Comparison of ENCODE assay signal across 8 mouse cellular contexts in the genomic region with DNA sequence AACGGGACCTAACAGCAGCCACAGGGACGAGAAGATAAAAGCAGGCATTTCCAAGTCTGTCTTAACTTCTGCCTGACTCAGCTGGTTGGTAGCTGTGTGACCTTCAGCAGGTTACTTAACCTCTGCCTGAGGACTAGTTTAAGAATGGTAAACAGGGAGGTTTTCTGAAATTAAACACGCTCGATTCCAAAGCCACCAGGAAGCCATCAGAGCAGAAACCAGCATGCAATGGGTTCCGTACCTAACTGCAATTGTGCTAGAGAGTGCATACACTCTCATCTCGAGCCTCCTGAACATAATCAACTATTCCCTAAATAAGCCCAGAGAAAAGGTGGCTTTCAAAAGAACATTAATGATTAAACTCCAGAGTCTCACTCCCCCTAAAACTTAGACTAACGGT. TPM values are rescaled to one million over a fixed set of nuclear protein-coding genes. Genes with fewer than 3 reads are reported as not detected.
A peak's percentile ranks its signal among the peaks of the same experiment; 100 is the strongest.
DNase-seq lines count a peak whose midpoint lies in the region; ATAC-seq and TF ChIP-seq lines count a peak whose summit lies in the region.

No protein-coding gene starts in this region.

- H3K27me3 ChIP-seq in heart, embryonic 14.5 days (ENCODE audit: control insufficient read depth, insufficient read depth, low read length) = no peaks in the 10 kb centered on the region
- no peaks in the 10 kb centered on the region for H3K27me3 ChIP-seq in ES-Bruce4 (ENCODE audit: control insufficient read depth, insufficient read depth, low read length, poor library complexity, severe bottlenecking)
- peaks cover 27% of the 10 kb centered on the region for H3K27me3 ChIP-seq in hindbrain, embryonic 13.5 days
- peaks cover 58% of the 10 kb centered on the region for H3K27me3 ChIP-seq in midbrain, embryonic 10.5 days (ENCODE audit: low read depth, poor library complexity, severe bottlenecking)
- H3K27me3 ChIP-seq in thymus, adult 2 months (ENCODE audit: control insufficient read depth, insufficient read depth, low read length) = peaks cover 6% of the 10 kb centered on the region; the same call in 1 of the 2 replicates

- 27% methylated on average over 7 of the region's 7 CpGs for WGBS in heart, embryonic 14.5 days
- WGBS in hindbrain, embryonic 13.5 days = 23% methylated on average over 7 of the region's 7 CpGs
- 31% methylated on average over 7 of the region's 7 CpGs for WGBS in midbrain, embryonic 10.5 days
- WGBS in thymus, adult 2 months = 6% methylated on average over 7 of the region's 7 CpGs

- peak overlapping the region; percentile 86 for H3K4me2 ChIP-seq in heart, embryonic 14.5 days (ENCODE audit: low read length)
- H3K4me2 ChIP-seq in hindbrain, embryonic 13.5 days = peak overlapping the region; percentile 89

- ATAC-seq in heart, embryonic 14.5 days (ENCODE audit: insufficient number of reproducible peaks, insufficient read depth, low FRiP score, low read depth) = no peak
- ATAC-seq in hindbrain, embryonic 13.5 days (ENCODE audit: low FRiP score) = no peak

- peak overlapping the region; percentile 87 for H3K9ac ChIP-seq in heart, embryonic 14.5 days (ENCODE audit: low read length)
- peak overlapping the region; percentile 94 for H3K9ac ChIP-seq in ES-Bruce4 (ENCODE audit: low read depth, poor library complexity, severe bottlenecking)
- 0 out of 2 replicates have a peak overlapping the region, but pooled peaks have one; percentile 67 for H3K9ac ChIP-seq in hindbrain, embryonic 13.5 days

- no peaks in the 10 kb centered on the region for H3K9me3 ChIP-seq in heart, embryonic 14.5 days (ENCODE audit: control insufficient read depth, low read length)
- no peaks in the 10 kb centered on the region for H3K9me3 ChIP-seq in ES-Bruce4 (replicated peaks; ENCODE audit: control insufficient read depth, insufficient read depth, low read length, poor library complexity, severe bottlenecking)
- no peaks in the 10 kb centered on the region for H3K9me3 ChIP-seq in hindbrain, embryonic 13.5 days
- no peaks in the 10 kb centered on the region for H3K9me3 ChIP-seq in midbrain, embryonic 10.5 days (replicated peaks)

- no peak for TF ChIP-seq POLR2A in ES-Bruce4 (IDR thresholded peaks at IDR 0.05; ENCODE audit: insufficient read depth, low read length)
- no peak for TF ChIP-seq POLR2A in thymus, adult 2 months (IDR thresholded peaks at IDR 0.05; ENCODE audit: control insufficient read depth, extremely low read depth, insufficient read depth, low read length, poor library complexity)

- no peak for DNase-seq in heart, adult 9 months (ENCODE audit: low spot score in 2 of 2)
- no peak for DNase-seq in midbrain, embryonic 10.5 days (ENCODE audit: low spot score)
- DNase-seq in B cell, adult 2 months = no peak
- DNase-seq in left cerebral cortex, adult 18-20 months (ENCODE audit: low spot score in 2 of 2) = no peak
- DNase-seq in thymus, adult 2 months = no peak

- peaks cover 20 to 55% of the 10 kb centered on the region in 2 experiments for H3K4me1 ChIP-seq in heart, embryonic 14.5 days (ENCODE audit: control insufficient read depth in 2 of 2, insufficient read depth in 2 of 2, low read length in 2 of 2)
- H3K4me1 ChIP-seq in ES-Bruce4 (ENCODE audit: control insufficient read depth, insufficient read depth, low read length) = peaks cover 12% of the 10 kb centered on the region
- peaks cover 21% of the 10 kb centered on the region for H3K4me1 ChIP-seq in hindbrain, embryonic 13.5 days (replicated peaks)
- peaks cover 40% of the 10 kb centered on the region for H3K4me1 ChIP-seq in midbrain, embryonic 10.5 days
- peaks cover 32% of the 10 kb centered on the region for H3K4me1 ChIP-seq in thymus, adult 2 months (replicated peaks; ENCODE audit: control insufficient read depth, insufficient read depth, low read length)

- H3K4me3 ChIP-seq in heart, embryonic 14.5 days (ENCODE audit: control insufficient read depth in 1 of 2, insufficient read depth in 1 of 2, low read depth in 1 of 2, low read length in 2 of 2) = peak overlapping the region; percentile 67 to 68
- peak overlapping the region; percentile 97 for H3K4me3 ChIP-seq in ES-Bruce4 (ENCODE audit: low read depth, low read length)
- H3K4me3 ChIP-seq in hindbrain, embryonic 13.5 days = peak overlapping the region; percentile 48; the same call in 1 of the 2 replicates
- peak overlapping the region; percentile 71 for H3K4me3 ChIP-seq in midbrain, embryonic 10.5 days
- H3K4me3 ChIP-seq in thymus, adult 2 months (ENCODE audit: control insufficient read depth, insufficient read depth, low read length) = no peak overlapping the region; the same call in 1 of the 2 replicates

- H3K27ac ChIP-seq in heart, embryonic 14.5 days (replicated peaks in 1 of 2; ENCODE audit: control insufficient read depth in 1 of 2, insufficient read depth in 1 of 2, low read depth in 2 of 2, low read length in 2 of 2) = no peak overlapping the region
- H3K27ac ChIP-seq in ES-Bruce4 (ENCODE audit: insufficient read depth, low read length) = no peak overlapping the region
- no peak overlapping the region for H3K27ac ChIP-seq in hindbrain, embryonic 13.5 days
- H3K27ac ChIP-seq in midbrain, embryonic 10.5 days (replicated peaks) = no peak overlapping the region
- no peak overlapping the region for H3K27ac ChIP-seq in thymus, adult 2 months (ENCODE audit: control insufficient read depth, insufficient read depth, low read length)

- no peak for TF ChIP-seq CTCF in ES-Bruce4 (IDR thresholded peaks at IDR 0.05; ENCODE audit: low read depth, low read length)
- no peak for TF ChIP-seq CTCF in thymus, adult 2 months (IDR thresholded peaks at IDR 0.05; ENCODE audit: borderline replicate concordance, control insufficient read depth, extremely low read depth, insufficient read depth, low read length, poor library complexity)

- no peak for TF ChIP-seq EP300 in ES-Bruce4 (IDR thresholded peaks at IDR 0.05; ENCODE audit: insufficient read depth, low read depth, low read length)

- no peaks in the 10 kb centered on the region for H3K36me3 ChIP-seq in heart, embryonic 14.5 days (ENCODE audit: control insufficient read depth, insufficient read depth, low read length)
- no peaks in the 10 kb centered on the region for H3K36me3 ChIP-seq in ES-Bruce4 (ENCODE audit: control insufficient read depth, insufficient read depth, low read length, poor library complexity, severe bottlenecking)
- no peaks in the 10 kb centered on the region for H3K36me3 ChIP-seq in hindbrain, embryonic 13.5 days
- no peaks in the 10 kb centered on the region for H3K36me3 ChIP-seq in midbrain, embryonic 10.5 days
- H3K36me3 ChIP-seq in thymus, adult 2 months (ENCODE audit: control insufficient read depth, insufficient read depth, low read length) = no peaks in the 10 kb centered on the region

RNA-seq across cellular contexts. Expression of gene Sdc4, which starts 2.0 kb away (rescaled TPM):
- 33.5 and 40.1 TPM in 2 replicates for polyA plus RNA-seq in heart, embryonic 14.5 days (2014; fragmentation: Nextera tagmentation; extraction: Ambion mirVana)
- polyA plus RNA-seq in ES-Bruce4 (2011; ENCODE audit: insufficient read depth, insufficient read length, low read depth, missing spikeins) = 212 and 213 TPM in 2 replicates
- polyA plus RNA-seq in hindbrain, embryonic 13.5 days (2015; fragmentation: Nextera tagmentation; extraction: Ambion mirVana) = 9.0 and 9.7 TPM in 2 replicates
- polyA plus RNA-seq in midbrain, embryonic 10.5 days (2016; fragmentation: Nextera tagmentation; extraction: Ambion mirVana) = 16.1 and 17.4 TPM in 2 replicates
- total RNA-seq in left cerebral cortex, adult 18-20 months (2021) = 10 to 100 TPM; 72.7 to 80.1 TPM
- polyA plus RNA-seq in thymus, adult 2 months (2012; rRNA removed) = 18.6 TPM in 2 replicates

RNA-seq across cellular contexts. Expression of gene Sys1, which starts 15.0 kb away (rescaled TPM):
- polyA plus RNA-seq in heart, embryonic 14.5 days (2014; fragmentation: Nextera tagmentation; extraction: Ambion mirVana) = 45.7 and 47.6 TPM in 2 replicates
- polyA plus RNA-seq in ES-Bruce4 (2011; ENCODE audit: insufficient read depth, insufficient read length, low read depth, missing spikeins) = 13.3 and 19.8 TPM in 2 replicates
- 84.3 and 85.3 TPM in 2 replicates for polyA plus RNA-seq in hindbrain, embryonic 13.5 days (2015; fragmentation: Nextera tagmentation; extraction: Ambion mirVana)
- polyA plus RNA-seq in midbrain, embryonic 10.5 days (2016; fragmentation: Nextera tagmentation; extraction: Ambion mirVana) = 64.8 and 65.9 TPM in 2 replicates
- 10 to 100 TPM; 43.5 to 44.6 TPM for total RNA-seq in left cerebral cortex, adult 18-20 months (2021)
- 183 and 220 TPM in 2 replicates for polyA plus RNA-seq in thymus, adult 2 months (2012; rRNA removed)

RNA-seq across cellular contexts. Expression of gene Gm20458, which starts 19.0 kb away (rescaled TPM):
- polyA plus RNA-seq in heart, embryonic 14.5 days (2014; fragmentation: Nextera tagmentation; extraction: Ambion mirVana) = 8.0 and 16.3 TPM in 2 replicates
- 2.3 TPM in 1 of 2 replicates, not detected in the other for polyA plus RNA-seq in ES-Bruce4 (2011; ENCODE audit: insufficient read depth, insufficient read length, low read depth, missing spikeins)
- 5.0 and 5.9 TPM in 2 replicates for polyA plus RNA-seq in hindbrain, embryonic 13.5 days (2015; fragmentation: Nextera tagmentation; extraction: Ambion mirVana)
- 3.7 and 3.9 TPM in 2 replicates for polyA plus RNA-seq in midbrain, embryonic 10.5 days (2016; fragmentation: Nextera tagmentation; extraction: Ambion mirVana)
- 1 to 10 TPM; 2.0 to 6.4 TPM for total RNA-seq in left cerebral cortex, adult 18-20 months (2021)
- polyA plus RNA-seq in thymus, adult 2 months (2012; rRNA removed) = 27.8 and 35.3 TPM in 2 replicates

RNA-seq across cellular contexts. Expression of gene Trp53tg5, which starts 31.8 kb away (rescaled TPM):
- not detected in 2 replicates for polyA plus RNA-seq in heart, embryonic 14.5 days (2014; fragmentation: Nextera tagmentation; extraction: Ambion mirVana)
- not detected in 2 replicates for polyA plus RNA-seq in ES-Bruce4 (2011; ENCODE audit: insufficient read depth, insufficient read length, low read depth, missing spikeins)
- polyA plus RNA-seq in hindbrain, embryonic 13.5 days (2015; fragmentation: Nextera tagmentation; extraction: Ambion mirVana) = 0.18 TPM in 1 of 2 replicates, not detected in the other
- polyA plus RNA-seq in midbrain, embryonic 10.5 days (2016; fragmentation: Nextera tagmentation; extraction: Ambion mirVana) = not detected in 2 replicates
- total RNA-seq in left cerebral cortex, adult 18-20 months (2021) = not detected
- polyA plus RNA-seq in thymus, adult 2 months (2012; rRNA removed) = not detected in 2 replicates

RNA-seq across cellular contexts. Expression of gene Matn4, which starts 36.8 kb away (rescaled TPM):
- 0.97 and 1.4 TPM in 2 replicates for polyA plus RNA-seq in heart, embryonic 14.5 days (2014; fragmentation: Nextera tagmentation; extraction: Ambion mirVana)
- 0.93 and 1.7 TPM in 2 replicates for polyA plus RNA-seq in ES-Bruce4 (2011; ENCODE audit: insufficient read depth, insufficient read length, low read depth, missing spikeins)
- 2.3 and 9.3 TPM in 2 replicates for polyA plus RNA-seq in hindbrain, embryonic 13.5 days (2015; fragmentation: Nextera tagmentation; extraction: Ambion mirVana)
- 0.21 TPM in 1 of 2 replicates, not detected in the other for polyA plus RNA-seq in midbrain, embryonic 10.5 days (2016; fragmentation: Nextera tagmentation; extraction: Ambion mirVana)
- total RNA-seq in left cerebral cortex, adult 18-20 months (2021) = 1 to 10 TPM; 8.4 to 8.5 TPM
- 0.82 and 0.93 TPM in 2 replicates for polyA plus RNA-seq in thymus, adult 2 months (2012; rRNA removed)
